Mouse (Mus musculus): ENCODE data around the gene Gm49321. TPM values are rescaled to one million over a fixed set of nuclear protein-coding genes. Genes with fewer than 3 reads are reported as not detected.

Gene Gm49321
- polyA plus RNA-seq, 1 experiment = not detected

DNA sequence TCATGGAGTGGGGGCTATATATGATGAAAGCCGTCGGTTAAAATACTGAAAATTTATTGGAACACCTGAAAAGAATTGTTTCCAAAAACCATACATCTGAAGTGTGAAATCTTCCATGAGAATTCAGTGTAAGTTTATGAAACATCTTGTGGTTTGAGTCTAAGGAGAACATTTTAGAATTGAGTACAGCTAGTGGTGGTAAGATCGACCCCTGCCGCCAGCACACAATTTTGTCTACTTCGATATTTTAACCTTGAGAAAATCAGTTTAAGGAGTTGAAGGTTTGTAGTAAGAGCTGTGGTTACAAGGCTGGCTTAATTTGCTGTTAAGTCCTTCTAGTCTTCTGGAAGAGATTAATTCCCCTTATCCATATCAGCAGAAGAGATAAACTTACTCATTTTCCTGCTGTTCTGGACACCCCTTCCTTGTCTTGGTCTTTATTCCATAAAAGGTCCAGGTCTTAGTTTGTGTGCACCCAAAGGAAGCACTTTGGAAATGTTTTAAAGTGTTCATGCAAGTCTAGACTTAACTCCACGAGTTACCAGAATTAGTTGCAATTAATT, 28.4 kb upstream of the Gm49321 start:
- no peak for TF ChIP-seq GATA1 (IDR thresholded peaks at IDR 0.05; ENCODE audit: low read length)

DNA sequence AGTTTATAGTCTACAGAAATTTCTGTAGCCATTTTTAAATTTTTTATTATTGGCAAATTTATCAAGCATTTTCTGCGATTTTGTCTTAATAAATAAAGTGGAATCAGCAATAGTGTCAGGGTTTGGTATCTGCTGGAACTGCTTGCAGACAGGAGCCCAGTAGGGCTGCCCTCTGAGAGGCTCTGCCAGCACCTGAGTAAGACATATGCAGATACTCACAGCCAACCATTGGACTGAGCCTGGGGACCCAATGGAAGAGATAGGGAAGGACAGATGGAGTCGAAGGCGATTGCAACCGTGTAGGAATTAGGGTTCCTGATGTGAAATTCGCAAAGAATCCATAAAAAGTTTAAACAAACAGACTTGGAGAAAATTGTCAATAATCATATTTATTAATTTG, 19.0 kb upstream of the Gm49321 start:
- TF ChIP-seq GATA1 (IDR thresholded peaks at IDR 0.05; ENCODE audit: low read length) = no peak

DNA sequence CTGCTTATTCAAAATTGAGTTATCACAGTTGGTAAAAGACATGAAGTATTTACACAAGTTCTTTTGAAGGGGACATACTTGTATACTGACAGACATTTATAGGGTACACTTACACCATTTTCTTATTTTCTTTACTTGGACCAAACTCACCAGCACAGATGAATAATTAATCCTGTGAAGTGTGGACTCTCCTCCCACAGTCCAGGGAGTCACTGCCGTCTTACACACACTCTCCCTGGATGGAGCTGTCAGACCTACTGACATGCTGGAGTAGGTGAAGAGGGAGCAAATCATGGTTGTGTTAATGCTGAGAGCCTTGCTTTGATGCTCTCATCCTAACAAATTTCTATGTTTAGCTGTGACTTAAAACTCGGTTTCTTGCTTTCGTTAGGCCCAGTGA, 7.2 kb upstream of the Gm49321 start:
- no peak for TF ChIP-seq GATA1 (IDR thresholded peaks at IDR 0.05; ENCODE audit: low read length)

DNA sequence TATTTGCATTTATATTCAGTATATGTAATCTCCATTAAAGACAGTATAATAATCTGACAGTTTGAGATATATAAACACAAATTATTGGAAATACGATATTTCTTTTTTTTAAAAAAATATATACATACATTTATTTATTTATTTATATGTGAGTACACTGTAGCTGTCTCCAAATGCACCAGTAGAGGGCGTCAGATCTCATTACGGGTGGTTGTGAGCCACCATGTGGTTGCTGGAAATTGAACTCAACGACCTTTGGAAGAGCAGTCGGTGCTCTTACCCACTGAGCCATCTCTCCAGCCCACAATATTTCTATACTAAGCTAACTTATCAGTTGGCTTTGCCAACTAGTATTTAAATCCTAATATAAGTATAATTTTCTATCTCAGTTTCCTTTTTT, 6.2 kb upstream of the Gm49321 start:
- TF ChIP-seq GATA1 (IDR thresholded peaks at IDR 0.05; ENCODE audit: low read length) = no peak

DNA sequence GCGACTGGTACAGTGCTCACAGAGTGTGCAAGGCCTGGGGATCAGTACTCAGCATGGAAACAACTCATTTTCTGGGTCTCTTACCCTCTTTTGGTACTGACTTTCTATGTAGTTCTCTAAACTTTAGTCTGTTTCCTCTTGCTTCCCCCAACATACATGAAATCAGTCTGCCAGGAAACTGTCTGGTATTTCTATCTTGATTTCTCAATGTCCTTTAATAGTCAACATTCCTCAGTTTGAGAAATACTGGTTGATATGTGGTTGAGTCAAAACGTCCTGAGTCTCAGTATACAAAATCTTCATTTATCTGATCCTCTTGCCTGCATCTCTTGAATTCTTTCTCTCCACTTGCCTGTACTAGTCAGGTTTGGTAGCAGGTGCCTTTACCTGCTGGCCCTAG, 2.9 kb upstream of the Gm49321 start:
- TF ChIP-seq GATA1 (IDR thresholded peaks at IDR 0.05; ENCODE audit: low read length) = no peak

DNA sequence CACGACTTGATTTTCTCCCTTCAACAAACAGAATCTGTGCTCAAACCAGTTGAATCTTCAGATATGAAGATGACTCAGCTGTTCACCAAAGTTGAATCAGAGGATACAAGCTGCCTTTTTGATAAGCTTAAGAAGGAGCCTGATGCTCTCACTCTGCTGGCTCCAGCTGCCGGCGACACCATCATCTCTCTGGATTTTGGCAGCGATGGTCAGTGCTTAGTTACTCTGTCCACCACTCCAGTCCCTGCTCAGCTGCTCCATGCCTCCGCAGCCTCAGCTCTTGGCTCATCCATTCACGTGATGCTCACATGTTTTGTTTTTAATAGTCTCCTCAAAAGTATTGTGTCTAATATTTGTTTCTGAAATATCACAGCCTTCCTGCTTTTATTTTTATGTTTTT, 2.1 kb downstream of the Gm49321 start:
- TF ChIP-seq GATA1 (IDR thresholded peaks at IDR 0.05; ENCODE audit: low read length) = no peak

DNA sequence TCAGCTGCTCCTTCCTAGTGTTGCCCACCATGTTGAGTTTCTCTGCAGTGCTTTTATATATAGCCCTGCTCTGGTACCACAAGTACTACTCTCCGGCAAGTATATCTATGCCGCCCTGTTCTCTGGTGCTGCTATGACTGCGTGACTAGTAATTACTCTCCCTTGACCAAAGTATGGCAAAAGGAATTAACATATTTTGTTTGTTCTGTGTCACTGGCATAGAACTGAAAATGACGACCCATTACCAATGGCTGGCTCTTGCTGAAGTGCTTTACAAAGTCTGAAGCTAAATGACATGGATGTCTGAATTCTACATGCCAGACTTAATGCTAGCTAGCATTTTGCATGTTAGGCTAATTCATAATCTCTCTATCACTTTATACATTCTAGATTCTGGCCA, 11.0 kb downstream of the Gm49321 start:
- TF ChIP-seq GATA1 (IDR thresholded peaks at IDR 0.05; ENCODE audit: low read length) = no peak

DNA sequence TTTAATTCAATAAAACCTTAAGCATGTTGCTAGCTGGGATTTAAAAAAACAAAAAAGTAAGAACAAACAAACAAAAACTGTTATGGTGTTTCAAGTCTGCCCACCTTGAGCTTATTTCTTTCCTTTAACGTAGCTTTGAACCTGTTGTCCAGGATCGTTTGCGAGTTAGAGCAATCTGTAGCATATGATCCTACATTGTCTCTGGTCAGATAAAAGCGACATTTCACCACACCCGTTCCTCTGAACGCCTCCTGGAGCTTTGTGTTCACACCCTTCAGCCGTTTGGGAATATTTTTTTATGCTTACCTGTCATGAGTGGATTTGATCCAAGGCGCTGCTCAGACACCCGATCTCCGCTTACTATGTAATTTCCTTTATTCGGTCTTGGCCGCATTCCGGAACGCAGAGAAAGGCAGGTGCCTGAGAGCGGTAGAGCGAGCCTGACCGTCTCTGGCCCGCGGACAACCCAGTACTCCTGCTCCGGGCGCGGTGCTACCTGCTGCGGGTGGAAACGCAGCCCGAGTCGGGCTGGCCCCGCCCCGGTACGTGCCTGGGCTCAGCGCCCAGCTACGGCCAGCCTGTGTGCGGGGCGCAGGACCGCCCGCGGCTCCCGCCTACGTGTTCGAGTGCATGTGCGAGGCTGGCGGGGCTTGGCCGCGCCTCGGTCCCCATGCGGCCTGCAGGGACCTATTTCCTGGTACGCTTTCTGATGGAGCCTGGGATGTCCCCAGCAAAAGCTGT, 12.0 kb downstream of the Gm49321 start:
- no peak for TF ChIP-seq GATA1 (IDR thresholded peaks at IDR 0.05; ENCODE audit: low read length)

DNA sequence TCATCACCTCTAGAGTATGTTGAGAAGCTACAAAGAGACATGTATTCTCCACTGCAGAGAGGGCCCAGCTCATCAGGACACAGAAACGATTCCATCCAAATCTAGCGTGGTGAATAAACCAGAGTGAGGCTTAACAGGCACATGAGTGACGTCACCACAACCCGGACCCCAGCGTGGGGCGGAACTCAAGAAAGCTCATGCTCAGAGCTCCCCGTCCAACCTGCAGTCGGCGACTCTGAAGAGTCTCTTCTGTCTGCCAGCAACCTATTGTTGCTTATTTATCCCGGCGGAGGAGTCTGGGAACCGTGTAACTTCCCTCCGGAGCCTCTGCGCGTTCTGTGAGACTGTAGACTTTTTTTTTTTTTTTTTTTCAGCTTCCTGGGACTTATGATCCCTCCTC, 15.4 kb downstream of the Gm49321 start:
- no peak for TF ChIP-seq GATA1 (IDR thresholded peaks at IDR 0.05; ENCODE audit: low read length)

DNA sequence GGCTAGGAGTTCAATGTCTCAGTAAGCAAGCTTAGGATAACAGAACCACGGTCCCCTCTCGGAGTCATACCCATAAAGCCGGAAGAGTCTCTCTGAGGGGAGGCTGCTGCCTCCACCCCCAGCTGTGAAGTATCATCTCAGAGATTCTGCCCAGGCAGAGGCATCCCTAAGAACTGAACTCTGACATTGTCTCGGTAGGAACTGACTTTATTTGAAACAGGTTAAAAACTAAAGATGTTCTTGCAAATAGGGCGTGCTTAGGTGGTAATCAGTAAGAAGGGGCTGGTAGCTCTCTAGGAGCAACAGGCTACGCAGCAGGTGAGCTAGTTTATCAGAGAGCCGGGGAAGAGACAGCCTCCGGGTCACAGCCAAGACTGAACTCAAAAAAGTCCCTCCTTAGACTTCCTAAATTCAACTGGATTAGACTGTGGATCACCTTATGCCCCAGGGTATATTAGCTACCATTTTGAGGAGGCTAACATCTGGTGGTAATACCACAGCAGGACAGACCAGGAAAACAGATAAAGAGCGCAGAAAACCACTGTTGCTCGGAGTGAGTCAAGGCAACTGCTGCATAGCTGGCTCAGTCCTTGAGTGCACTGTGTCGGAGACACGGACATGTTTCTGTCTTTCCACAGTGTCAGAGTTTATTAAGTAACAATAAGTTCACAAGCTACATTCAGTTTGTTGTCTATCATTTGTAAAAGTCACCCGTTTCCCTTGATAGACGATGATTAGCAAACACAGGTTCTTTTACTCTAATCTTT, 16.1 kb downstream of the Gm49321 start:
- no peak for TF ChIP-seq GATA1 (IDR thresholded peaks at IDR 0.05; ENCODE audit: low read length)

DNA sequence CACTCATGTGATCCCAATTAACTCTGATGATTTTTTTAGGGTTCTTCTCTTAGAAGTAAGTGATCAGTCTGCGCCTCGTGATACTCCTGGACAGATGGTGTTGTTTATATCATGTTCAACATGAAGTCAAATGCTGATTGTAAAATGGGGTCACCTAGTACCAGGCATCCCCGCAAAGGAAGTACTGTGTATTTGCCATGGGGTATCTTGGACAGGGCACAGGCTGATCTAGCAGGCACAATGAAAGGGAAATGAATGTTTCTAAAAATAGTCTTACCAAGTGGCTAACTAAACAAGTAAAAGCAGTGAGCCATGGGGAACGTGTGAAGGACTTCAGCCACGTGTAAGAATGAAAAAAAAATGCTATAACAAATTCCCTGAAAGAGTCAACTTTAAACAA, 17.3 kb downstream of the Gm49321 start:
- no peak for TF ChIP-seq GATA1 (IDR thresholded peaks at IDR 0.05; ENCODE audit: low read length)

DNA sequence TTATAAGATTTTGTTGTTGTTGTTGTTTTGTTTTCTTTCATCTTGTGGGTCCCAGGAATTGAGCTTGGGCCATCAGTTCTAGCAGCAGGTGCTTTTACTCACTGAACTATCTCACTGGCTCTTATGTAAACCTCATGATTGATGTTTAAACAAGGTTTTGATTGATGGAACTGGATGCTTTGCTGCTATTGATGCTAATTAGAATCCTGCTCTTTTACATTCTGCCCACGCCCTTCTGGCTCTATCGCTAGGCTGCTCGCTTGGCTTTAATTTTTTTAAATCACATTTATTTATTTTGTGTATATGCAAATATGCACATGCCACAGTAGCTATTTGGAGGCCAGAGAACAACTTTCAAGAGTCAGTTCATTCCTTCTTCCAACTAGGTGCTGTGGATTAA, 20.2 kb downstream of the Gm49321 start:
- TF ChIP-seq GATA1 (IDR thresholded peaks at IDR 0.05; ENCODE audit: low read length) = no peak

DNA sequence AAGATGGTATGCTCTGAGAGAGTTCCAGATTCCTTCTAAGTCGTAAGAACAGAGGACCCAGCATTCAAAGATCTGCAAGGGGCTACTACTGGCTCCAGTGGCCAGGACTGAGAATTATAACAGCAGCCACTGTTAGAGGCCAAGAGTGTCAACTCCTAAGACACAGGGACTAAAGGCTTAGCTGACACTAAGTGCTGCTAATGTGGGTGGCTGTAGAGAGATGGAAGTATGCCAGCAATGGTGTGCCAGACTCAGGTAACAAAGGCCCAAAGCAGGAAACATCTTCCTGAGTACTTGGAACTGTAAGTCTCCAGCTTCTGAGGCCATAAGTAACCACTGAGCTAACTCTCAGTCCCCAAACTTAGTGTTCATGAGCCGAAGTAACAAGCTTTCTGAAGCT, 21.4 kb downstream of the Gm49321 start:
- TF ChIP-seq GATA1 (IDR thresholded peaks at IDR 0.05; ENCODE audit: low read length) = no peak

DNA sequence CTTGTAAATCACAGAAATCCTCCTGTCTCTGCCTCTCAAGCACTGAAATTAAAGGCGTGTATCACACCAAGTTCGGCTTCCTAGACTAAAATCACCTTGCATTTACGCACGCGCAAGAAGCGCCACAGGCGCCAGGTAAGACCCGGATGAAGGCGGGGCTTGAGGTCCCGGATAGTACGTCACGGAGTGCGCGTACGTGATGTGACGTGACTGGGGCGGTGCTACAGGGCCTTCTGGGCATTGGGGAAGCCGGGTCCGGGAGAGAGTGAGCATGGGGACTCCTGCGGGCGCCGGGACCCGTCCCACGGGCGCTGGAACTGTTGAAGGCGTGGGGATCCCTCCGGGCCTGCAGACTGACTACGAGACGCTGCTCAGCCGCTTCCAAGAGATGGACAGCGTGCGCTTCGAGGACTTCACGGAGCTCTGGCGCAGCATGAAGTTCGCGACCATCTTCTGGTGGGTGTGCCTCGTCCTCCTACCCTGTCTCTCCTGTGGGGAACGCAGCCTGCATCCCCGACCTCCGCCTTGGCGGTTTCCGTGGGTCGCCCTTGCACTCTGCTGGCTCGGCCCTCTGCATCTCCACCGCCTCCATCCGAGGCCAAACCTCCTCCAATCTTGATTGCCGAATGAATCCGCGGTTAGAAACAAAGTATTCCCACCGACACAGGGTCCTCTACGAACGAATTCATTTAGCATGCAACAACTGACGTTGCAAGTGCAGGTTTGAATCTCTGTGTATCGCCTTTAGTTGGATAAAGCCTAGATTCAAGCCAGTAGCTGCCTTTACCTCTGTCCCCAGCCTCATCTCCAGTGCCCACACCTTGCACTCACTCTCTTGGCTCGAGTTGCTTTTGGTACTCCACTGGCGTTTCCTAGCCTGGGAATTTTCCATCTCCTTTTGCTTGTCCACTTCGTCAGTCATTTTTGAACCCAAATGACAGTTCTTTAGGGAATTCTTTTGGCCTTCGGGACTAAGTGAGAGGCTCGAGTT, 27.1 kb downstream of the Gm49321 start, which contains the start of gene Snapc1:
TSS of gene Snapc1 (plus strand) at position 191 of the 991 bp plus-strand sequence.
- TF ChIP-seq GATA1 (IDR thresholded peaks at IDR 0.05; ENCODE audit: low read length) = no peak

DNA sequence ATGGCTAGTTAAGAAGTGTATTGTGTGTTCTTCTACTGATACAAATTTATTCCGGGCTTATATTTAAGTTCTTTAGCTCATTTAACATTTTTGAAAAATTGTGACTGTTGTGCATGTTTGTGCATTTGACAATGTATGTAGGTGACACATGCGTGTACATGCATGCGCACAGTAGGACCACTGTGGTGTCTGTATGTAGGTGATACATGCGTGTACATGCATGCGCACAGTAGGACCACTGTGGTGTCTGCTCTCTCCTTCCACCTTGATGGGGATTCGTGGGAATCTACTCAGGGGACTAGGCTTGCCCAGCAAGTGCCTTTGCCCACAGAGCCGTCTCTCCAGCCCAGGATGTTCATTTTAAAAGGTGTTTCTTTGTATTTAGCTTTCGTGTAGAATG, 31.7 kb downstream of the Gm49321 start:
- no peak for TF ChIP-seq GATA1 (IDR thresholded peaks at IDR 0.05; ENCODE audit: low read length)

Measured in G1E-ER4 (cell line).